Mouse (Mus musculus) urinary bladder, postnatal 36 days (tissue): ENCODE measurements around the gene Olfr360.
"Not testable (repeated sequence)": the region's sequence is repeated elsewhere in the genome, so short reads cannot be mapped to it uniquely, and the experiment has no call there.

Experiments
- DNase-seq, 2 experiments: peaks; one replicate each; pipeline ENCODE4 v3.0.0; 2022; ENCODE audit warnings: low spot score in 2 of 2, mixed read lengths in 1 of 2

The Olfr360 gene

DNA sequence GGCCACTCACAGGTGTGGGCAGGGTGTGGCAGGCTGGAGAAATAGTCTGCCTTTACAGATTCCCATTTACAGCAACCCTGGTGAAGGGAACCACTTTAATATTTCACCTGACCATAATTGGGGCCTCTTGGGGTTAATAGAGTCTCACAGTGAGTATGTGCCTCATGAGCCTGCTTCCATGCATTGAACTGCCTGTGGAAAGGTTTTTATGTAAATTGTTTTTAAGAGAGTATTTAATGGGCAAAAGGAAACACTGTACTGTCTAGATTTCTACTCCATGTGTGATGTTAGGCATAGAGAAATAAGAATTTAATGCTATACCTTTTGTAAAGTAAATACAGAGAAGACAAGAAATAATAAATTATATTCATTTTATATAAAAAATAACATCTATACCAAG is at the start of gene Olfr360:
Gene Olfr360 (plus strand): TSS at position 301 of the 400 bp plus-strand sequence.
- no peak for DNase-seq

GRCm38 (mm10) chr2:37089190-37089589 is 23.6 kb downstream of the Olfr360 start, which contains the start of gene Olfr361:
Olfr361 (minus strand) TSS chr2:37089290.
- DNase-seq = not testable (repeated sequence)

- no peak for DNase-seq
Measured at GRCm38 (mm10) chr2:37117810-37118209, 52.3 kb downstream of the Olfr360 start, which contains the start of gene Olfr362. Olfr362 (minus strand) TSS chr2:37117910.
